Mouse (Mus musculus) erythroblast, adult 5-6 weeks (primary cell): ENCODE results near the gene Cyp19a1. TPM values are rescaled to one million over a fixed set of nuclear protein-coding genes. Genes with fewer than 3 reads are reported as not detected.

Experiments used
- ATAC-seq: replicated peaks from 2 replicates; pipeline ENCODE4 v1.8.0; 2016; ENCODE audit warnings: moderate number of reproducible peaks, mild to moderate bottlenecking, moderate TSS enrichment, inconsistent platforms; ENCODE audit not compliant: poor library complexity, low FRiP score, severe bottlenecking
- total RNA-seq, 2 experiments: library from RNA; stranded (forward) in 1 of 2; stranded (reverse) in 1 of 2; fragments of 150-400 nt in 1 of 2; fragments of 200-764, 138-1000 nt in 1 of 2; gene quantifications; 2 replicates each; pipeline versions ENCODE4 v1.2.3 to v1.2.4; 2015 to 2017; ENCODE audit warnings: low replicate concordance in 2 of 2

Cyp19a1 gene
- total RNA-seq, 2 experiments from 2014 or later = not detected

DNA sequence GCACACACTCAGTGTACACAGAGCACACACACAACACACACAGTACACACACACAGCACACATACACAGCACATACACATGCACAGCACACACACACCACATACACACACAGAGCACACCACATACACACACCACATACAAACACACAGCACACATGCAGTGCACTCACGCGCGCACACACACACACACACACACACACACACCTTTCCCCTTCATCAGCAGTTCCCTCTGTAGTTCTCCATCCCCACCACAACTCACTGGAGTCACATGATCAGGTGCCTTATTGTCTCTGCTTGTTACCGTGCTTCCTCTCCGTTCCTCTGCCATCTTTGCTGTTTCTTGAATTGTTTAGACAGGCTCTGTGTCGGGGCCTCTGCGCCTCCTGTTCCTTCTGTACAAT is 85.4 kb downstream of the Cyp19a1 start:
- no peak for ATAC-seq

DNA sequence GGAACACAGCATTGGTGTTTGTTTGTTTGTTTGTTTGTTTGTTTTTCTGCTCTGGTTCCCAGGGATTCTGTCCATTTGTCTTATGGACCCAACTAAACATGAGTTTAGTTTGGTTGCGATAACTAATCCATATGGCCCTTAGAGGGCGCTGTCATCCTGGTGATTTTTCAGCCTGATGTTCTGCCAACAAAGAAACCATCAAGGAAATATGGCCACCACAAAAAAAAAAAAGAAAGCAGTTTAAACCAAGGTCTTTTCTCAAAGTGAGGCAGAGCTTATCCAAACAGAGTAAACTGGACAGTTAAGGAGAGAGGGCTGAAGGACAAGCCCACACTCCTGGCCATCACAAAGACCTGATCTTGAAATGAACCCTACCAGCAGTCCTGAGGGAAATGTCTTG is 86.6 kb downstream of the Cyp19a1 start:
- no peak for ATAC-seq

DNA sequence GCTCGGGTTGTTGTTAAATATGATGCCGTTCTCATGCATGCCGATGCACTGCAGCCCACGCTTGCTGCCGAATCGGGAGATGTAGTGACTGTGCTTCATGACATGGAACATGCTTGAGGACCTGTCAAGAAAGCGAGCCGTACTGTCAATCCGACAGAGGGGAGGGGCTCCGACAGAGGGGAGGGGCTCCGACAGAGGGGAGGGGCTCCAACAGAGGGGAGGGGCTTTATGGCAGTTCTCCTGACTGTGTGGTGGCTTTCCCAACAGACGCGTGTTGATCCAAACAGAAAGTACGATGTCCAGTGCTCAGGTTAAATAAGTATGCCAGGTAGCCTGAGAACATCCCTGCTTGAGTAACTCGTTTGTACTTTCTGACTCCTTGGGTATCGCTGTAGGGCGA is 87.7 kb downstream of the Cyp19a1 start:
- no peak for ATAC-seq

DNA sequence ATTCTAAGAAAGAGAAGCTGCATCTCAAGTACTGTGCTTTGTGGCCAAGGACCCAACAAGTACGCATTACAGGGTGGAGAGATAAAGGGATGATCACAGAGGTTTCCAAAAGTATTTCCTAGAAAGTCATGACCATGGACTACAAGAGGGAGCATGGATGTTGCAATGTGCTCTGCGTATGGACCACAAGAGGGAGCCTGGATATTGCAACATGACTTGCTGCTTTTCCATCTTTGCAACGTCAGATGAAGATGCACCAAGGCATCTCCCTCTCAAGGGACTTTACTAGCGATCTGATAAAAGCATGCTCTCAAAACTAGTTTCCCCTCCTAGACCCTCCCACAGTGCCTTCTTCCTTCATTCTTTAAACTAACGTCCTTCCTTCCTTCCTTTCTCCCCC is 98.4 kb downstream of the Cyp19a1 start:
- ATAC-seq = no peak

DNA sequence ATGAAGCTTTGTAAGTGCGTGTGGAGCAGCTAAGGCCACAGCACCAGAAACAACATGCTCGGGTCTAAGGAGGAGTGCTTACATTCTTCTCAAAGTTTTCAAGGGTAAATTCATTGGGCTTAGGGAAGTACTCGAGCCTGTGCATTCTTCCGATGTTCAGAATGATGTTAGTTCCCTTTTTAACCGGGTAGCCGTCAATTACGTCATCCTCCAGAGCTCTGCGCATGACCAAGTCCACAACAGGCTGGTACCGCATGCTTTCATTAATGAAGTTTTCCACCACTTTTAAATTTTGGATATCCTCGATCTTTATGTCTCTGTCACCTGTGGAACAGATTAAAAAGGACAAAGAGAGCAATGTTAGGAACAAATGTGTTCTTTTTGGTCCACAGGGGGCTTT is 99.5 kb downstream of the Cyp19a1 start:
- no peak for ATAC-seq

DNA sequence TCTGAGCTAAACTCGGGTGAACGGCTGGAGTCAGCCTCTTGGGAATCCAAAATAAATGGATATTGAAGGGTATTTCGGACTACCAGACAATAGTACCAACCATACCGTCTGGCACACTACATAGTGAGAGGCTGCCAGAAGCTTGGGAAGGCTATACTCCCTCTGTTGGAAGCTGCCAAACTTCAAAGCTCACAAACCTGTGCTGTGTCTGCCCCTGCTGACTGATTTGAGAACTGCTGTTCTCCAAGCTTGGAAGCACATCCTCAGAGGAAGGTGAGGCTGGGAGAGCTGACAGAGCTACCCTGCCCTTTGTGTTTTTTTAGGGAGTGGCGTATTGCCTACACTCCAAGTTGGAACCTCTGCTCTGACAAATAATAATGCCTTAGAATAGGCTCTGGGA is 104.8 kb downstream of the Cyp19a1 start:
- no peak for ATAC-seq

DNA sequence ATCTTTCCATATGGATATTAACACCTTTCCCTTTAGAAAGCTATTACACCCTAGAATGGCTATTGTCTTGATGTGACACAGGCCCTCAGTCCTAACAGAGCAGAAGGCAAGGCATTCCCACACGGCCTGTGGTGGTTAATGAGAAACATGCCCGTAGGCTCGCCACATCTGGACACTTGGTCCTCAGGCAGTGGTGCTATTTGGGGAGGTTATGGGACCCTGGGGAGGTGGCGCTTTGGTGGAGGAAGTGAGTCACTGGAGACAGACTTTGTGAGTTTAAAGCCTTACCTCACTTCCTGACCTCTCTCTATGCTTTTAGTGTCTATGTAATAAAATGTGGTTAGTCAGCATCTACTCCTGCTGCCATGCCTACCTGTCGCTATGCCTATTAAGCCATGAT is 114.2 kb downstream of the Cyp19a1 start:
- no peak for ATAC-seq

DNA sequence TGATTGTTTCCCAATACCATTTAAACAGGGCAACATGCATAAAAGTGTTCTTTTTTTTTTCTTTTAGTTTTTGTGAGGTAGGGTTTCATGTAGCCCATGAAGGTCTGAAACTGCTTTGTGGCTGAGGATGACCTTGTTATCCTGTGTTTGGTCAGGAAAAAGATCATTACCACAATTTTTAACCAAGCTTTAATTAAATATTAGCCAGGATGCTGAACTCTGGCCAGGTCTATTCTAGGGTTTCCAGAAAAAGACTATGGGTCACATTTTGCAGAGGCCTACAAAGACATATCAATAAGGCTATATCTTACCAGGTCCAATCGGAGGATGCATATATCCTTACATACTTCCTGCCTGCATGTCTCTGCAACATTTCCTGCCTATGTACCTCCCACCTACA is 128.7 kb downstream of the Cyp19a1 start:
- ATAC-seq = no peak

Other genes starting within 250 kb of the Cyp19a1 start
- not detected in 2 replicates for gene Tnfaip8l3, start 199.7 kb downstream of the Cyp19a1 start, total RNA-seq (2015; ENCODE audit: low replicate concordance)
- gene Tnfaip8l3, start 199.7 kb downstream of the Cyp19a1 start, total RNA-seq (2017; ENCODE audit: low replicate concordance) = not detected in 2 replicates
- 0.42 TPM in 1 of 2 replicates, not detected in the other for gene Gldn, start 18.4 kb upstream of the Cyp19a1 start, total RNA-seq (2015; ENCODE audit: low replicate concordance)
- not detected in 2 replicates for gene Gldn, start 18.4 kb upstream of the Cyp19a1 start, total RNA-seq (2017; ENCODE audit: low replicate concordance)
- gene Dmxl2, start 233.5 kb upstream of the Cyp19a1 start, total RNA-seq (2015; ENCODE audit: low replicate concordance) = 7.1 and 11.1 TPM in 2 replicates
- 5.7 and 5.9 TPM in 2 replicates for gene Dmxl2, start 233.5 kb upstream of the Cyp19a1 start, total RNA-seq (2017; ENCODE audit: low replicate concordance)